Mouse (Mus musculus): Measurements from ENCODE around the gene Ncoa6. TPM values are rescaled to one million over a fixed set of nuclear protein-coding genes. Genes with fewer than 3 reads are reported as not detected.

Ncoa6 gene
- total RNA-seq, 2 experiments from 2014 or later = 67.5 to 70.5 TPM

DNA sequence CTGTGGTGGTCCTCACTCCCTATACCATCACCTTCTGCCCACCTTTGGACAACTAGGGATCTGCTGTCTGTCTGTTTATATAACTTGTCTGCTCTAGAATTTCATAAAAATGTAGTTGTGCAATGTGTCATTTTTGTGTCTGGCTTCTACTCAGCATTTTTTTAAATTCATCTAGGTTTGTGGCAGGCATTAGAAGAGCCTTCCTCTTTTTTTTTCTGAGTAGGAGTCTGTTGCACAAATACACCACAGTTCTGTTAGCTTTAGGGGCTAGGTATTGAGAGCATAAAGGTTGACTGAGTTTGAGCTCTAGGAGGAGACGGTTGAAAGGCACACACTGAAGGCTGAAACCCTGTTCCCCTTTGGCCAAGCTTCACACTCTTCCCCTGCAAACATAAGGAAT lies 100.4 kb downstream of the Ncoa6 start:
- no peak for DNase-seq (ENCODE audit: low spot score in 2 of 2)

DNA sequence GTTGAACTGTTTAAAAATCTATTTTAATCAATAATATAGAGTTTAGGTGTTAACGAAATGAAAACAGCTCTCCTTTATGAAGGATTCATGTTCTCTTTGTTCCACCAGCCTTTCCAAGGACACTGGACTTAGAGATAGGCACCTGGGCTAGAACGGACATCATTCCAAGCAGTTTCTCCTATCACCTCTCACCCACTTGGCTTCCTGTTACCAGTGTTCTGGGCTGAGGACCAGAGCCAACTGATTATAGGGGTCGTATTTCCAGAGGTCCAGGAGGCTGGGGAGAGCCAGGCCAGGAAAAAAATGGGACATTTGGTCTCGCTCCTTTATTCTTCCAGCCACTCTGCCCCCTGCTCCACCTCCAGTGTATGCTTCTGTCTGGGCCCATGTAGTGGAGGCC lies 101.2 kb downstream of the Ncoa6 start:
- no peak for DNase-seq (ENCODE audit: low spot score in 2 of 2)

DNA sequence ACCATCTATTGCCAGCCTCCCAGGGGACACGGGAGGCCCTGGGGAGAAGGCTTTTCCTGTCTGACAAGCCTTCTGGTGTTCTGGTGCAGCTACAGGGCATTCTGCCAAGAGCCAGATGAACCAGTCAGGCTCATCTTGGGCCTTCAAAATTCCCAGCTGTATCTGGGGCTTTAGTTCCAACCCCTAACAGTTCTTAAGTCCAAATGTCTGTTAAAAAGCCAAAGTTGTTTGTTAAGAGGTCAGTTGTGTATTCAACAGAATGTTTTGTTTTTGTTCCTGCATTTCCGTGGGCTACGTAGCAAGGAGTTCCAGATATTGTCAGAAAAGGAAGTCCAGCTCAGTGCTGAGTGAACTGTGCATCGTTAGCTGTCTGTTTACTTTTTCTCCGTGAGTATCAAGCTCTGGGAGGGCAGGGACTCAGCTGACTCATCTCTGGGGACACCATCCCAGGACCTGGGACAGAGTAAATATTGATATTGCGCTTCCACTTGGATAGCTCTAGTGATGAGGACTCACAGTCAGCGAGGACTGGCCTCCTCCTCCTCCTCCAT lies 104.3 kb downstream of the Ncoa6 start:
- peak; percentile 33 to 46 for DNase-seq (ENCODE audit: low spot score in 2 of 2)

DNA sequence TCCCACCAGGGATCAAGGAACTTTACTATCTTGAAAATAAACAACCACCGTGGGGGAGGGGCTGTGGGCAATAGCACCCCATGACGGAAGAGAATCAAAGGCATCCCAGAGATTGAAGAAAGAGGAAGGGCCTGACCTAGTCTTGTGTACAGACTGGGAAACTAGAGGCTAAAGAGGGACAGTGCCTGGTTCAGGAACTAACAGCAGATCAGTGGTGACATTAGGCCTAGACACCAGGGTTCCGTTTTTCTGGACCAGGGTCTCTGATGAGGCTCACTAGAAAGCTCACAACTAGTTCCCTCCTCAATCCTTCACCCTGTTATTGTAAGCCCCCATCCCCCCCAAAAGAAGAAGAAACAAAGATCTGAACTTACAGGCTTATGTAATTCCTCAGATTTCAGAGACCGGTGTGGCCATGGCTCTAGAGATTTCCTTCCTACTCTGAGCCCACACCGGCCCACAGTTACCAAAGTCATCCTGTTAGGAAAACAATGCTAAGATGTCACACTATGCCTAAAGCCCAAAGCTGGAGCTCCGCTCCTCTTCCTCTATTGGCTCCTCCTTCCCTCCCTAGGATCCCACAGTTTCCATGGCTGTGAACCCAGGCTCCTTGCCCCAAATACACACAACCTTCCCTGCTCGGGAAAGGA lies 105.9 kb downstream of the Ncoa6 start:
- no peak for DNase-seq (ENCODE audit: low spot score in 2 of 2)

DNA sequence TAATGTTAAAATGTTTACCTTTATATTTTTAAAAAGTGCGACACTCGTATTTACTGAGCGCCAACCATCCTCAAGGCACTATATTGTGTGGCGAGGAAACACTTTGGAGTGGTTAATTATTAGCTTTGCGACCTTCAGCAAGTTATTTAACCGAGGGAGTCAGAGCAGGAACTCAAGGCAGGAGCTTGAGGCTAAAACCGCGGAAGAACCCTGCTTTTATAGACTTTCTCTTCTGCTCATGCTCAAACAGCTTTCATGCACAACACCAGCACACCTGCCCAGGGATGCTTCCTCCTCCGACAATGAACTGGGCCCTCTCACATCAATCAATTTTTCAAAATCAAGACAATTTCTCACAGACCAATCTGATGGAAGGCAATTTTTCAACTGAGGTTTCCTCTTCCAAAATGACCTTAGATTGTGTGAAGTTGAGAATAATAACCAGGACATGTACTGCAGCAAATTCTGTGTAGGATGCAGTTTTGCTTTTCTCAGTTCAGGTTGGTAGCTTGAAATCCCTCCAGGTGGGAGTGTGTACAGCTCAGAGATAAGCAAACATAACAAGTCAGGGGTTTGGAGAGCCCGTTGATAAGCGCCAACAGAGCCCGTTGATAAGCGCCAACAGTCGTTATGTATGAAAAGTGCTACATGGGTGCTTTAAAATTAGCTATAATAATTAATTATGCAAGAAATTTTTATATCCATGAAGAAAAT lies 115.9 kb downstream of the Ncoa6 start:
- peak in 1 of 2 experiments; percentile 20 for DNase-seq (ENCODE audit: low spot score in 2 of 2)

DNA sequence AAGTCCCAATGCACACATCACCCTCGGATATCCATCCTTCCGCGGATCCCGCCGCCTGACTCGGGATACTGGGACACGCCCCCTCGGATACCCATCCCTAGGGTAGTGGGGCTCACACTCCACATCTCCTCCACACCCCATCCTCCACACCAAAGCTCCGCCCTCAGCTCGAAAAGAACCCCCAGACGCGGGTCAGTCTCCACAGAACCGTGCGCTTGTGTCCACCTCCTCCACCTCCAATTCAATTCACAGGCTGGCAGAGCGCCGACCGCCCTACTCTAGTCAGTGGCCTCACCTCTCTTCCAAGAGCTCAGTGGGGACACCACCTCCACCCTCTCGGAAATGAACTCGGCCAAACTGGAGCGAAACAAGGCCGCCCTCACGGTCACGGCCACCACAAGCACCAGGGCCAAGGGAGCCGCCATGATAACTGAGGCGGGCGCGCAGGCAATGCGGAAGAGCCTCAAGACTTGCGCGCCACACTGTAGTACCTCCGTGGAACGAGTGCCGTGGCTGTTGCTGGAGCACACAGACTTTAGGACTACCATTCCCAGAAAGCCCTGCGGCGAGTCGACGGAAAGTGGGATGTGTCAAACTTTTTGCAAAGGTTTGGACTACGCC lies 116.6 kb downstream of the Ncoa6 start, which contains the start of gene Pigu:
Gene Pigu (minus strand): TSS at position 460 of the 621 bp plus-strand sequence.
- DNase-seq (ENCODE audit: low spot score in 2 of 2) = peak; percentile 90 to 93

DNA sequence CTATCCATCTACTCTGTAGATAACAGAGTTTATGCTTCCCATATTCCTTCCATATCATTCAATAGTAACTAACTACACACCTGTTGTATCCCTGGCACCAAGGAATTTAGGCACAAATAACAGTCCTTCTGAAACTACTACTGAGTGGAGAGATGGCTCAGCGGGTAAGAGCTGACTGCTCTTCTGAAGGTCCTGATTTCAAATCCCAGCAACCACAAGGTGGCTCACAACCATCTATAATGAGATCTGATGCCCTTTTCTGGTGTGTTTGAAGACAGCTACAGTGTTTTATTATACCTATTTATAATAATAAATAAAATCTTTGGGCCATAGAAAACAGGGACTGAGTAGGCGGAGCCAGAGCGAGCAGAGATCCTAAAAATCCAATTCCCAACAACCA lies 119.3 kb downstream of the Ncoa6 start:
- no peak for DNase-seq (ENCODE audit: low spot score in 2 of 2)

DNA sequence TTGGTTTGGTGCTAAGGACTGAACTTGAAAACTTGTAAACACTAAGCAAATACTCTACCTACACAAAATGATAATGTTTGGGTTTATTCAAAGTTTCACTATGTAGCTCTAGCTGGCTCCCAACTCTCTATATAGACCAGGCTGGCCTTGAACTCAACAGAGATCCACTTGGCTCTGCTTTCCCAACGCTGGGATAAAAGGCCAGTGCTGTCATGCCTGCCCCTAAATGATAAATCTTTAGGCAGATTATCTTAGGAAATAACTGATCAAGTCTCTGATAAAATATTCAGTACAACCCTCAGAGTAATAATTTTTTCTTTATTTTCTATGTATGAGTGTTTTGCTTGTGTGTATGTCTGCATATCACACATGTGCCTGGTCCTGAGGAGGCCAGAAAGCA lies 127.0 kb downstream of the Ncoa6 start:
- DNase-seq (ENCODE audit: low spot score in 2 of 2) = no peak

Small RNA genes within 50 kb of the gene (microRNA-seq; reads per million reads assigned to microRNA genes)
- gene Mir695 = 0 reads per million in 2 experiments

Other genes with a start within 250 kb of the Ncoa6 start
- gene Dynlrb1, start 237.4 kb downstream of the Ncoa6 start, total RNA-seq (2021) = 100 to 1,000 TPM; 360 to 414 TPM
- 100 to 1,000 TPM; 416 to 434 TPM for gene Map1lc3a, start 197.6 kb downstream of the Ncoa6 start, total RNA-seq (2021)
- gene Pigu, start 116.5 kb downstream of the Ncoa6 start, total RNA-seq (2021) = 10 to 100 TPM; 23.8 to 27.9 TPM
- 100 to 1,000 TPM; 189 to 198 TPM for gene Trp53inp2, start 92.8 kb downstream of the Ncoa6 start, total RNA-seq (2021)
- 10 to 100 TPM; 48.9 to 56.2 TPM for gene Acss2, start 44.1 kb upstream of the Ncoa6 start, total RNA-seq (2021)
- gene Ggt7, start 44.3 kb upstream of the Ncoa6 start, total RNA-seq (2021) = 100 to 1,000 TPM in 1 of 2 experiments, 10 to 100 TPM in 1; 95.2 to 101 TPM
- gene Gss, start 118.9 kb upstream of the Ncoa6 start, total RNA-seq (2021) = 10 to 100 TPM; 11.6 to 15.2 TPM
- gene Myh7b, start 137.3 kb upstream of the Ncoa6 start, total RNA-seq (2021) = 1 to 10 TPM; 2.6 to 4.2 TPM
- gene Trpc4ap, start 218.5 kb upstream of the Ncoa6 start, total RNA-seq (2021) = 100 to 1,000 TPM; 143 to 149 TPM

Measured in layer of hippocampus, postnatal 10 days (tissue).